Mouse (Mus musculus): ENCODE data around the gene Ap5b1.

DNA sequence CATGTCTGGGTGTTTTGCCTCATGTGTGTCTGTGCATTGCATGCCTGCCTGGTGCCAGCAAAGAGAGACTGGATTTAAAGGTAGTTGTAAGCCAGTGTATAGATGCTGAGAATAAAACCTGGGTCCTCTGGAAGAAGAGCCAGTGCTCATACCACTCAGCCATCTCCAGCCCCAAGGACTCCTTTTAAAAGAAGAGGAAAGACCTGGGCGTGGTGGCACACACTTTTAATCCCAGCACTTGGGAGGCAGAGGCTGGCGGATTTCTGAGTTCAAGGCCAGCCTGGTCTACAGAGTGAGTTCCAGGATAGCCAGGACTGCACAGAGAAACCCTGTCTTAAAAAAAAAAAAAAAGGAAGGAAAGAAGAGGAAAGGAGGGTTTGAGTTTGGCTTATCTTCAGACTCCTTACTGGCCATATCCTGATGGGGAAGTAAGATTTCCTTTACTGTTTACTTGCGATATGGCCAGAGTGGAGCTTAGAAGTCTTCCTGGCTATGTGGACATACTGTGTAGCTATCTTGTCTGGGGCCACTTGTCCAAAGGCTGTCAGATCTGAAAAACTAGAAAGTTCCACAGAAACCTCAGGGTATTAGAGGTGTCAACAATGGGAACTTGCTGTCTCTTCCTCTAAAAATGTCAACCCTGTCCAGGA is 45.1 kb downstream of the Ap5b1 start:
- no peak for TF ChIP-seq CTCF (IDR thresholded peaks at IDR 0.05; ENCODE audit: borderline replicate concordance, insufficient read depth, low read length)
- TF ChIP-seq POLR2A (IDR thresholded peaks at IDR 0.05; ENCODE audit: low read depth, low read length) = no peak
